Mouse (Mus musculus) heart, postnatal 14 days (tissue): ENCODE measurements around the gene Stk11. TPM values are rescaled to one million over a fixed set of nuclear protein-coding genes. Genes with fewer than 3 reads are reported as not detected.

Experiments
- DNase-seq, 2 experiments: peaks; one replicate each; pipeline ENCODE4 v3.0.0; 2021 to 2022
- intact Hi-C: fragments of 180-260 bp; cut with DNase I; formaldehyde crosslinking; loops from one replicate; pipeline ENCODE4 v1.15.1; 2025
- total RNA-seq, 2 experiments: library from RNA; stranded (reverse); gene quantifications; 2 replicates each; pipeline ENCODE4 v1.2.3; 2021

Stk11 gene
- total RNA-seq, 2 experiments from 2014 or later, result 105 to 118 TPM

GRCm38 (mm10) chr10:80139975-80140665, 24.5 kb downstream of the Stk11 start:
- intact Hi-C loops, result loop anchor here (2.0 to 10.0 kb wide), 2 partner anchors 153 to 175 kb away; partner anchors contain the start of gene Wdr18
- DNase-seq, result peak in 1 of 2 experiments; percentile 1

GRCm38 (mm10) chr10:80140666-80141035, 25.0 kb downstream of the Stk11 start, which contains the start of gene Cbarp:
Cbarp (minus strand) TSS chr10:80140835.
- intact Hi-C loops, result loop anchor here (2.0 kb wide), 1 partner anchor 154 kb away; no protein-coding TSS in a partner anchor
- peak in 1 of 2 experiments; percentile 3 for DNase-seq

- DNase-seq, result peak; percentile 94 to 95
- intact Hi-C loops, result loop anchor here (2.0 kb wide), 1 partner anchor 154 kb away; no protein-coding TSS in a partner anchor
Observed at GRCm38 (mm10) chr10:80141243-80141642, 25.6 kb downstream of the Stk11 start.

GRCm38 (mm10) chr10:80141786-80142529, 26.4 kb downstream of the Stk11 start:
- intact Hi-C loops, result loop anchor here (2.0 kb wide), 1 partner anchor 155 kb away; no protein-coding TSS in a partner anchor
- DNase-seq, result peak; percentile 91 to 94

GRCm38 (mm10) chr10:80142530-80142925, 26.9 kb downstream of the Stk11 start:
- intact Hi-C loops, result no loop called here
- no peak for DNase-seq

GRCm38 (mm10) chr10:80143664-80144063, 28.1 kb downstream of the Stk11 start:
- no peak for DNase-seq
- intact Hi-C loops, result no loop called here

- peak in 1 of 2 experiments; percentile 7 for DNase-seq
- intact Hi-C loops, result no loop called here
Observed at GRCm38 (mm10) chr10:80144159-80144558, 28.6 kb downstream of the Stk11 start.

GRCm38 (mm10) chr10:80144864-80145838, 29.5 kb downstream of the Stk11 start:
- intact Hi-C loops, result loop anchor here (1.0 kb wide), 1 partner anchor 20 kb away; the partner anchor contains the start of gene Cirbp
- DNase-seq, result peak; percentile 82 to 87

GRCm38 (mm10) chr10:80145896-80146295, 30.3 kb downstream of the Stk11 start:
- intact Hi-C loops, result loop anchor here (1.0 kb wide), 1 partner anchor 19 kb away; the partner anchor contains the start of gene Cirbp
- DNase-seq, result peak; percentile 74 to 78

- peak; percentile 64 to 70 for DNase-seq
- intact Hi-C loops, result no loop called here
Observed at GRCm38 (mm10) chr10:80146568-80147011, 31.0 kb downstream of the Stk11 start.

- intact Hi-C loops, result no loop called here
- DNase-seq, result no peak
Observed at GRCm38 (mm10) chr10:80147146-80147718, 31.6 kb downstream of the Stk11 start.

GRCm38 (mm10) chr10:80147719-80148601, 32.4 kb downstream of the Stk11 start, which contains the start of gene Midn:
Midn (plus strand) TSS chr10:80148272.
- intact Hi-C loops, result no loop called here
- DNase-seq, result peak; percentile 92

- intact Hi-C loops, result loop anchor here (1.0 kb wide), 1 partner anchor 11 kb away; no protein-coding TSS in a partner anchor
- DNase-seq, result peak; percentile 97
Observed at GRCm38 (mm10) chr10:80148610-80149290, 33.1 kb downstream of the Stk11 start.

GRCm38 (mm10) chr10:80149291-80150225, 34.0 kb downstream of the Stk11 start:
- peak; percentile 95 to 97 for DNase-seq
- intact Hi-C loops, result loop anchor here (1.0 kb wide), 1 partner anchor 10 kb away; no protein-coding TSS in a partner anchor

- intact Hi-C loops, result no loop called here
- peak; percentile 64 to 68 for DNase-seq
Observed at GRCm38 (mm10) chr10:80150226-80151210, 34.9 kb downstream of the Stk11 start.
